Mouse (Mus musculus): ENCODE results near the gene Col11a1. TPM values are rescaled to one million over a fixed set of nuclear protein-coding genes. Genes with fewer than 3 reads are reported as not detected.

Col11a1 gene
- total and polyA plus RNA-seq, 3 experiments, result not detected

DNA sequence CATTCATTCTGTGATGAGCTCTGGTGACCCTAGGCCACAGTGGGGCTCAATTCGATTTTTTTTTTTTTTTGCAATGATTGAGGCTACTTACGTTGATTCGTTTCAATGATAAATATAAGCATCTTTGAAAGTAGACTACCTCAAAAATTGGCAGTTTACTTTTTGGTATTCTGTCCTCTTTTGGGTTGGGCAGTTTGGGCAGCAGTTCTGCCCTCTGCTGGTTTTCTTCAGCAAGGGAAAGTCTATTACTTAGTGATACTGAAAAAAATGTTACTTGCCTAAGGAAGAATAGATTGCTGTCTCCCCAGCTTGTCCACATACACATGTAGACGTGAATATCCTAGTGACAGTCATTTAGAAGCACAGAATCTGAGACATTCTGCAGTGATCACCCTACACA lies 2.0 kb downstream of the Col11a1 start:
- Histone ChIP-seq H3K9ac (ENCODE audit: control insufficient read depth, low read depth, low read length, poor library complexity, severe bottlenecking) (no peak overlapping the region), H3K4me3 (ENCODE audit: control insufficient read depth in 1 of 2, insufficient read depth in 1 of 2, low read depth in 2 of 2, low read length in 2 of 2) (no peak overlapping the region), H3K27me3 (ENCODE audit: control insufficient read depth in 1 of 2, insufficient read depth in 2 of 2, low read length in 2 of 2) (no peaks in the 10 kb centered on the region), H3K4me1 (ENCODE audit: control insufficient read depth in 1 of 2, insufficient read depth in 2 of 2, low read length in 2 of 2) (no peaks in the 10 kb centered on the region), H3K9me3 (replicated peaks; ENCODE audit: insufficient read depth, low read length) (no peaks in the 10 kb centered on the region), H3K27ac (ENCODE audit: control insufficient read depth, low read depth, low read length) (no peak overlapping the region), H3K79me2 (ENCODE audit: control insufficient read depth, insufficient read depth, low read length, poor library complexity) (no peaks in the 10 kb centered on the region), H3K36me3 (ENCODE audit: control insufficient read depth in 1 of 2, insufficient read depth in 2 of 2, low read length in 2 of 2) (no peaks in the 10 kb centered on the region)
- TF ChIP-seq GATA1 (IDR thresholded peaks at IDR 0.05; ENCODE audit: low read depth, low read length) (no peak), MXI1 (IDR thresholded peaks at IDR 0.05; ENCODE audit: low read depth, low read length) (no peak), TCF12 (IDR thresholded peaks at IDR 0.05; ENCODE audit: low read depth, low read length) (no peak), RAD21 (IDR thresholded peaks at IDR 0.05; ENCODE audit: low read depth, low read length) (no peak), ZKSCAN1 (IDR thresholded peaks at IDR 0.05; ENCODE audit: low read depth, low read length) (no peak), MAFK (IDR thresholded peaks at IDR 0.05; ENCODE audit: borderline replicate concordance, low read depth, low read length) (no peak), JUND (IDR thresholded peaks at IDR 0.05; ENCODE audit: low read depth, low read length) (no peak), POLR2AphosphoS2 (IDR thresholded peaks at IDR 0.05; ENCODE audit: low read length) (no peak), ZNF384 (IDR thresholded peaks at IDR 0.05; ENCODE audit: low read depth, low read length) (no peak), BHLHE40 (IDR thresholded peaks at IDR 0.05; ENCODE audit: borderline replicate concordance, low read depth, low read length) (no peak), TAL1 (IDR thresholded peaks at IDR 0.05; ENCODE audit: low read length) (no peak), SMC3 (IDR thresholded peaks at IDR 0.05; ENCODE audit: low read depth, low read length) (no peak)
- DNase-seq (ENCODE audit: low read depth, low spot score), result no peak

DNA sequence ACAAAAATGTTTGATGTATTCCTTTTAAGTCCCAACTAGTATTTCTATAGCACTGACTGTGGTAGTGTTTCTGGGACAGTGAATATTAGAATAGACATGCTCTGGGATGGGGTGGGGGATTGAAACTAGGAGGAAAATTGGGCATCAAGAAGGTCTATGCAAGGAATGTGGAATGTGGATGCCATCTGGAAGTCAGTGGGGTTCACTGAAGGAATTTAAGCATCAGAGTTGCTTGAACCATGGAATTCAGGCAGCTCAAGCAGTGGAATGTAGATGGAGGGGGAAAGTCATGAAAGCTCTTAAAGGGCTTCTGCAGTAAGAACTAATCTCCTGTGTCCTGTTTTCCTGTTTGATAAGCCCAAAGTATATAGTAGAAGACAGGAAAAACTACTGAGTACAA lies 22.1 kb downstream of the Col11a1 start:
- H3K79me2 ChIP-seq (ENCODE audit: control insufficient read depth, insufficient read depth, low read length, poor library complexity), result no peaks in the 10 kb centered on the region
- no peaks in the 10 kb centered on the region for H3K27me3 ChIP-seq (ENCODE audit: control insufficient read depth in 1 of 2, insufficient read depth in 2 of 2, low read length in 2 of 2)
- no peak overlapping the region for H3K9ac ChIP-seq (ENCODE audit: control insufficient read depth, low read depth, low read length, poor library complexity, severe bottlenecking)
- no peaks in the 10 kb centered on the region for H3K4me1 ChIP-seq (ENCODE audit: control insufficient read depth in 1 of 2, insufficient read depth in 2 of 2, low read length in 2 of 2)
- no peaks in the 10 kb centered on the region for H3K9me3 ChIP-seq (replicated peaks; ENCODE audit: insufficient read depth, low read length)
- no peak for DNase-seq (ENCODE audit: low read depth, low spot score)
- TF ChIP-seq TCF12 (IDR thresholded peaks at IDR 0.05; ENCODE audit: low read depth, low read length), result no peak
- TF ChIP-seq POLR2A (IDR thresholded peaks at IDR 0.05; ENCODE audit: control insufficient read depth in 1 of 2, insufficient read depth in 1 of 2, low read depth in 1 of 2, low read length in 2 of 2, poor library complexity in 1 of 2), result no peak
- TF ChIP-seq ELF1 (IDR thresholded peaks at IDR 0.05; ENCODE audit: low read depth, low read length), result no peak
- TF ChIP-seq MAFK (IDR thresholded peaks at IDR 0.05; ENCODE audit: borderline replicate concordance, low read depth, low read length), result no peak
- H3K27ac ChIP-seq (ENCODE audit: control insufficient read depth, low read depth, low read length), result no peak overlapping the region
- H3K4me3 ChIP-seq (ENCODE audit: control insufficient read depth in 1 of 2, insufficient read depth in 1 of 2, low read depth in 2 of 2, low read length in 2 of 2), result no peak overlapping the region
- H3K36me3 ChIP-seq (ENCODE audit: control insufficient read depth in 1 of 2, insufficient read depth in 2 of 2, low read length in 2 of 2), result no peaks in the 10 kb centered on the region

DNA sequence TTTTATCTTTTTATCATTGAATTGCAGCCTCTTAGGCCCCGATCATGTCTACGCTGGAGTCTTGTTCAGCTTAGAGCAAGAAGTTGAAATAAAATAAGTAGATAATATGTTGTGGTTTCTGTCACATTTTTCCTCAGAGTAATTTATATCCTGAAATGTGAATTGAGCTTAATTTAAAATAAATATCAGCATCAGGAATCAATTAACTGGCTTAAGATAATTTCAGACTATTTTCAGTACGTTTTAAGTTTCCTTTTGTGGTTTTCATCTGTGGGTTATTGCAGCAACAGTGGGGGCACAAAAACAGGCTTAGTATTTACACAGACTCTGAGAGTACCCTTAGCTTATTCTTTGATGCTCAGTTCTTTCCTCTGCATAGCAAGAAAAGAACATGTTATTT lies 23.2 kb downstream of the Col11a1 start:
- H3K27me3 ChIP-seq (ENCODE audit: control insufficient read depth in 1 of 2, insufficient read depth in 2 of 2, low read length in 2 of 2), result no peaks in the 10 kb centered on the region
- TF ChIP-seq MAX (IDR thresholded peaks at IDR 0.05; ENCODE audit: low read length) (no peak), ZC3H11A (IDR thresholded peaks at IDR 0.05; ENCODE audit: low read depth, low read length) (no peak), POLR2AphosphoS5 (IDR thresholded peaks at IDR 0.05; ENCODE audit: borderline replicate concordance, low read depth, low read length) (no peak)
- no peak overlapping the region for H3K27ac ChIP-seq (ENCODE audit: control insufficient read depth, low read depth, low read length)

More for the DNA sequence above, 23.2 kb downstream of the Col11a1 start:
- H3K36me3 ChIP-seq (ENCODE audit: control insufficient read depth in 1 of 2, insufficient read depth in 2 of 2, low read length in 2 of 2), result no peaks in the 10 kb centered on the region
- no peak overlapping the region for H3K4me3 ChIP-seq (ENCODE audit: control insufficient read depth in 1 of 2, insufficient read depth in 1 of 2, low read depth in 2 of 2, low read length in 2 of 2)
- H3K79me2 ChIP-seq (ENCODE audit: control insufficient read depth, insufficient read depth, low read length, poor library complexity), result no peaks in the 10 kb centered on the region
- H3K9ac ChIP-seq (ENCODE audit: control insufficient read depth, low read depth, low read length, poor library complexity, severe bottlenecking), result no peak overlapping the region
- no peak for DNase-seq (ENCODE audit: low read depth, low spot score)
- H3K9me3 ChIP-seq (replicated peaks; ENCODE audit: insufficient read depth, low read length), result no peaks in the 10 kb centered on the region
- H3K4me1 ChIP-seq (ENCODE audit: control insufficient read depth in 1 of 2, insufficient read depth in 2 of 2, low read length in 2 of 2), result no peaks in the 10 kb centered on the region

Measured in MEL (cell line).